Mouse (Mus musculus) embryonic fibroblast, embryonic 13.5 days (primary cell): Measurements from ENCODE around the gene Nav2.

Experiments used
- CTCF ChIP-seq: IDR thresholded peaks from 2 replicates; pipeline ENCODE4 v1.5.1; 2011; ENCODE audit warnings: mild to moderate bottlenecking, control low read depth, low read length, moderate library complexity, borderline replicate concordance; ENCODE audit not compliant: insufficient read depth
- POLR2A ChIP-seq: IDR thresholded peaks from 2 replicates; pipeline ENCODE4 v1.6.1; 2011; ENCODE audit warnings: low read depth, mild to moderate bottlenecking, control low read depth, low read length, moderate library complexity

GRCm38 (mm10) chr7:48911146-48911545, 2.6 kb downstream of the Nav2 start:
- no peak for TF ChIP-seq CTCF
- no peak for TF ChIP-seq POLR2A
